Mouse (Mus musculus): Measurements from ENCODE around the gene Sag. TPM values are rescaled to one million over a fixed set of nuclear protein-coding genes. Genes with fewer than 3 reads are reported as not detected.
"Not testable (repeated sequence)": the region's sequence is repeated elsewhere in the genome, so short reads cannot be mapped to it uniquely, and the experiment has no call there.

The Sag gene
- polyA plus RNA-seq, 1 experiment from 2014 or later, result 3.7 TPM

- H3K27me3 ChIP-seq (ENCODE audit: low read depth, poor library complexity, severe bottlenecking); H3K27ac ChIP-seq; H3K4me1 ChIP-seq; H3K4me3 ChIP-seq; H3K36me3 ChIP-seq; H3K9me3 ChIP-seq (replicated peaks); DNase-seq (ENCODE audit: low spot score): not testable (repeated sequence)
- WGBS, result 94% methylated on average over 1 of the region's 1 CpGs
These were observed 24.0 kb downstream of the Sag start for GRCm38 (mm10) chr1:87827476-87827875.

- no peaks in the 10 kb centered on the region for H3K27me3 ChIP-seq (ENCODE audit: low read depth, poor library complexity, severe bottlenecking)
- H3K9me3 ChIP-seq (replicated peaks), result no peaks in the 10 kb centered on the region
- WGBS, result 79% methylated on average over 9 of the region's 9 CpGs
- no peaks in the 10 kb centered on the region for H3K36me3 ChIP-seq
- peaks cover 7% of the 10 kb centered on the region; the same call in 1 of the 2 replicates for H3K4me1 ChIP-seq
- H3K27ac ChIP-seq, result no peak overlapping the region
- H3K4me3 ChIP-seq, result no peak overlapping the region
- no peak for DNase-seq (ENCODE audit: low spot score)
These were observed 24.7 kb downstream of the Sag start for GRCm38 (mm10) chr1:87828185-87828584.

- 55% methylated on average over 7 of the region's 7 CpGs for whole genome bisulfite sequencing
- H3K36me3 ChIP-seq, result no peaks in the 10 kb centered on the region
These were observed 25.6 kb downstream of the Sag start for GRCm38 (mm10) chr1:87828926-87829580.

GRCm38 (mm10) chr1:87829621-87830211, 26.2 kb downstream of the Sag start:
- no peaks in the 10 kb centered on the region for H3K27me3 ChIP-seq (ENCODE audit: low read depth, poor library complexity, severe bottlenecking)
- WGBS, result 65% methylated on average over 6 of the region's 6 CpGs
- no peak overlapping the region for H3K4me3 ChIP-seq
- no peaks in the 10 kb centered on the region for H3K36me3 ChIP-seq
- no peak for DNase-seq (ENCODE audit: low spot score)
- no peak overlapping the region for H3K27ac ChIP-seq
- peaks cover 7% of the 10 kb centered on the region; the same call in 1 of the 2 replicates for H3K4me1 ChIP-seq
- no peaks in the 10 kb centered on the region for H3K9me3 ChIP-seq (replicated peaks)

More at GRCm38 (mm10) chr1:87828926-87829580, 25.6 kb downstream of the Sag start:
- peaks cover 7% of the 10 kb centered on the region; the same call in 1 of the 2 replicates for H3K4me1 ChIP-seq
- H3K9me3 ChIP-seq (replicated peaks), result no peaks in the 10 kb centered on the region
- H3K4me3 ChIP-seq, result no peak overlapping the region
- H3K27ac ChIP-seq, result no peak overlapping the region
- H3K27me3 ChIP-seq (ENCODE audit: low read depth, poor library complexity, severe bottlenecking), result no peaks in the 10 kb centered on the region
- no peak for DNase-seq (ENCODE audit: low spot score)

GRCm38 (mm10) chr1:87836453-87836852, 33.0 kb downstream of the Sag start:
- Histone ChIP-seq H3K27ac (no peak overlapping the region), H3K4me3 (no peak overlapping the region), H3K36me3 (no peaks in the 10 kb centered on the region), H3K27me3 (ENCODE audit: low read depth, poor library complexity, severe bottlenecking) (no peaks in the 10 kb centered on the region), H3K9me3 (replicated peaks) (no peaks in the 10 kb centered on the region), H3K4me1 (peaks cover 5% of the 10 kb centered on the region)
- DNase-seq (ENCODE audit: low spot score), result no peak
- 69% methylated on average over 1 of the region's 1 CpGs for WGBS

GRCm38 (mm10) chr1:87837018-87837417, 33.5 kb downstream of the Sag start:
- 48% methylated on average over 5 of the region's 5 CpGs for WGBS
- no peaks in the 10 kb centered on the region for H3K36me3 ChIP-seq
- DNase-seq (ENCODE audit: low spot score), result no peak

GRCm38 (mm10) chr1:87840411-87841208, 37.1 kb downstream of the Sag start:
- H3K4me1 ChIP-seq, result peaks cover 5% of the 10 kb centered on the region
- no peaks in the 10 kb centered on the region for H3K9me3 ChIP-seq (replicated peaks)
- no peak overlapping the region for H3K27ac ChIP-seq
- no peak for DNase-seq (ENCODE audit: low spot score)
- H3K4me3 ChIP-seq, result no peak overlapping the region
- WGBS, result 68% methylated on average over 11 of the region's 11 CpGs
- H3K36me3 ChIP-seq, result no peaks in the 10 kb centered on the region
- no peaks in the 10 kb centered on the region for H3K27me3 ChIP-seq (ENCODE audit: low read depth, poor library complexity, severe bottlenecking)

More at GRCm38 (mm10) chr1:87837018-87837417, 33.5 kb downstream of the Sag start:
- Histone ChIP-seq H3K4me3 (no peak overlapping the region), H3K27ac (no peak overlapping the region; the same call in 1 of the 2 replicates), H3K9me3 (replicated peaks) (no peaks in the 10 kb centered on the region), H3K27me3 (ENCODE audit: low read depth, poor library complexity, severe bottlenecking) (no peaks in the 10 kb centered on the region), H3K4me1 (peaks cover 5% of the 10 kb centered on the region)

GRCm38 (mm10) chr1:87846801-87847474, 43.5 kb downstream of the Sag start:
- H3K4me3 ChIP-seq, result no peak overlapping the region
- WGBS, result 25% methylated on average over 2 of the region's 2 CpGs
- H3K4me1 ChIP-seq, result peaks cover 35% of the 10 kb centered on the region
- H3K36me3 ChIP-seq, result no peaks in the 10 kb centered on the region
- no peaks in the 10 kb centered on the region for H3K27me3 ChIP-seq (ENCODE audit: low read depth, poor library complexity, severe bottlenecking)
- peak; percentile 54 for DNase-seq (ENCODE audit: low spot score)
- H3K27ac ChIP-seq, result peak overlapping the region; percentile 68
- no peaks in the 10 kb centered on the region for H3K9me3 ChIP-seq (replicated peaks)

GRCm38 (mm10) chr1:87847475-87848168, 44.1 kb downstream of the Sag start:
- no peak overlapping the region for H3K4me3 ChIP-seq
- H3K27ac ChIP-seq, result peak overlapping the region; percentile 68
- DNase-seq (ENCODE audit: low spot score), result no peak
- H3K36me3 ChIP-seq, result no peaks in the 10 kb centered on the region
- no peaks in the 10 kb centered on the region for H3K27me3 ChIP-seq (ENCODE audit: low read depth, poor library complexity, severe bottlenecking)
- WGBS, result 47% methylated on average over 4 of the region's 4 CpGs
- peaks cover 41% of the 10 kb centered on the region for H3K4me1 ChIP-seq
- H3K9me3 ChIP-seq (replicated peaks), result no peaks in the 10 kb centered on the region

- no peaks in the 10 kb centered on the region for H3K36me3 ChIP-seq
- 56% methylated on average over 11 of the region's 11 CpGs for WGBS
- peaks cover 45% of the 10 kb centered on the region for H3K4me1 ChIP-seq
- H3K4me3 ChIP-seq, result no peak overlapping the region
- no peaks in the 10 kb centered on the region for H3K9me3 ChIP-seq (replicated peaks)
- peak overlapping the region; percentile 68; the same call in 1 of the 2 replicates for H3K27ac ChIP-seq
- DNase-seq (ENCODE audit: low spot score), result no peak
- H3K27me3 ChIP-seq (ENCODE audit: low read depth, poor library complexity, severe bottlenecking), result no peaks in the 10 kb centered on the region
These were observed 44.9 kb downstream of the Sag start for GRCm38 (mm10) chr1:87848237-87848996.

- Histone ChIP-seq H3K4me1 (peaks cover 50% of the 10 kb centered on the region), H3K4me3 (no peak overlapping the region), H3K27me3 (ENCODE audit: low read depth, poor library complexity, severe bottlenecking) (no peaks in the 10 kb centered on the region), H3K9me3 (replicated peaks) (no peaks in the 10 kb centered on the region), H3K36me3 (no peaks in the 10 kb centered on the region), H3K27ac (no peak overlapping the region)
- DNase-seq (ENCODE audit: low spot score), result no peak
- WGBS, result 80% methylated on average over 5 of the region's 5 CpGs
These were observed 45.8 kb downstream of the Sag start for GRCm38 (mm10) chr1:87849278-87849677.

- DNase-seq (ENCODE audit: low spot score), result no peak
- H3K27me3 ChIP-seq (ENCODE audit: low read depth, poor library complexity, severe bottlenecking), result no peaks in the 10 kb centered on the region
- 88% methylated on average over 3 of the region's 3 CpGs for WGBS
- no peak overlapping the region for H3K4me3 ChIP-seq
- peaks cover 58% of the 10 kb centered on the region for H3K4me1 ChIP-seq
- H3K27ac ChIP-seq, result no peak overlapping the region
- no peaks in the 10 kb centered on the region for H3K36me3 ChIP-seq
- H3K9me3 ChIP-seq (replicated peaks), result no peaks in the 10 kb centered on the region
These were observed 47.9 kb downstream of the Sag start for GRCm38 (mm10) chr1:87851344-87851743.
